Mouse (Mus musculus): ENCODE data around the gene Mpig6b. TPM values are rescaled to one million over a fixed set of nuclear protein-coding genes. Genes with fewer than 3 reads are reported as not detected.

Gene Mpig6b
- polyA plus RNA-seq, 1 experiment: 0.66 TPM

DNA sequence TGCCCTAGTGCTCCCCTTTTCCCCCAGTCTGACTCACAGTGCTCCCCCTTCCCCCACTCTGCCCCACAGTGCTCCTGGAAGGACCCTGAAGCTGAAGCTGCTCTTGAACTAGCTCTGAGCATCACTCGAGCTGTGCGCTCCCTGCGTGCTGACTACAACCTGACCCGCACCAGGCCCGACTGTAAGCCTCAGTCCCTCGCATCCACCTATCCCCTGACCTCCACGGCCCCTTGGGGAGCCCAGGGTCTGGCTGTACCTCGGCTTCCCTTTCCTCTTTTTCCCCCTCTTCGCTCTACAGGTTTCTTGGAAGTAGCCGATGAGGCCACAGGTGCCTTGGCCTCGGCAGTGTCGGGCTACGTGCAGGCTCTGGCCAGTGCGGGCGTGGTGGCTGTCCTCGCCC is 50.7 kb downstream of the Mpig6b start:
- Histone ChIP-seq H3K36me3 (ENCODE audit: control insufficient read depth, insufficient read depth, low read length) (no peaks in the 10 kb centered on the region; the same call in 1 of the 2 replicates), H3K4me1 (ENCODE audit: control insufficient read depth, insufficient read depth, low read length) (no peaks in the 10 kb centered on the region), H3K4me3 (ENCODE audit: insufficient read depth, low read depth, low read length) (no peak overlapping the region), H3K27me3 (replicated peaks; ENCODE audit: control insufficient read depth, insufficient read depth, low read length) (no peaks in the 10 kb centered on the region), H3K27ac (ENCODE audit: insufficient read depth, low read depth, low read length) (no peak overlapping the region)
- 92% methylated on average over 16 of the region's 16 CpGs for WGBS
- no peak for TF ChIP-seq POLR2A (IDR thresholded peaks at IDR 0.05; ENCODE audit: low read depth, low read length)
- TF ChIP-seq CTCF (conservative IDR thresholded peaks at IDR 0.05; ENCODE audit: insufficient read depth, insufficient read length, low read depth, low read length): no peak
- no peak for DNase-seq

DNA sequence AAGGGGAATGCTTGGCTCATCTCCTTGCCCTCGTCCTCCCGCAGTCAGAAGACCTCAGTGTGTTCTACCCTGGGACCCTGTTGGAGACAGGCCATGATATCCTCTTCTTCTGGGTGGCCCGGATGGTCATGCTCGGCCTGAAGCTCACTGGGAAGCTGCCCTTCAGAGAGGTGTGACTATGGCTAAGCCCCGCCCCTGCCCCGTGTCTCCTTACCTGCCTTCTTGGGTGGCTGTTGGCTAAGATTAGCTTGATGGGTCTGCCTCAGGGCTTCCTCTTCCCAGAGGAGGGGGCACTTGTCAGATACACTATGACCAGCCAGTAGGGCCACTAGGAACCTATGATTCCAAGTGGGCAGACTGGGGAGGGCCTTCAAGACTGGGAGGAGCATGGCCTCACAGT is 52.8 kb downstream of the Mpig6b start:
- TF ChIP-seq CTCF (conservative IDR thresholded peaks at IDR 0.05; ENCODE audit: insufficient read depth, insufficient read length, low read depth, low read length): no peak
- TF ChIP-seq POLR2A (IDR thresholded peaks at IDR 0.05; ENCODE audit: low read depth, low read length): no peak
- H3K4me1 ChIP-seq (ENCODE audit: control insufficient read depth, insufficient read depth, low read length): no peaks in the 10 kb centered on the region
- H3K4me3 ChIP-seq (ENCODE audit: insufficient read depth, low read depth, low read length): no peak overlapping the region
- H3K27ac ChIP-seq (ENCODE audit: insufficient read depth, low read depth, low read length): no peak overlapping the region
- H3K36me3 ChIP-seq (ENCODE audit: control insufficient read depth, insufficient read depth, low read length): no peaks in the 10 kb centered on the region; the same call in 1 of the 2 replicates
- no peaks in the 10 kb centered on the region for H3K27me3 ChIP-seq (replicated peaks; ENCODE audit: control insufficient read depth, insufficient read depth, low read length)
- DNase-seq: no peak
- WGBS: 77% methylated on average over 6 of the region's 6 CpGs

Other genes with a start within 250 kb of the Mpig6b start
- gene Stk19, start 229.2 kb downstream of the Mpig6b start, polyA plus RNA-seq (2012; rRNA removed): 35.7 and 36.7 TPM in 2 replicates
- 52.6 and 59.2 TPM in 2 replicates for gene Dxo, start 229.2 kb downstream of the Mpig6b start, polyA plus RNA-seq (2012; rRNA removed)
- 58.2 and 69.5 TPM in 2 replicates for gene Skiv2l, start 216.0 kb downstream of the Mpig6b start, polyA plus RNA-seq (2012; rRNA removed)
- 24.2 and 26.2 TPM in 2 replicates for gene Nelfe, start 215.8 kb downstream of the Mpig6b start, polyA plus RNA-seq (2012; rRNA removed)
- 191 and 199 TPM in 2 replicates for gene Cfb, start 203.7 kb downstream of the Mpig6b start, polyA plus RNA-seq (2012; rRNA removed)
- gene Zbtb12, start 186.7 kb downstream of the Mpig6b start, polyA plus RNA-seq (2012; rRNA removed): 9.4 and 10.8 TPM in 2 replicates
- 0.05 TPM in 1 of 2 replicates, not detected in the other for gene Gm20547, start 184.1 kb downstream of the Mpig6b start, polyA plus RNA-seq (2012; rRNA removed)
- 62.9 and 73.4 TPM in 2 replicates for gene C2, start 167.9 kb downstream of the Mpig6b start, polyA plus RNA-seq (2012; rRNA removed)
- gene Ehmt2, start 167.7 kb downstream of the Mpig6b start, polyA plus RNA-seq (2012; rRNA removed): 134 and 169 TPM in 2 replicates
- gene Slc44a4, start 151.7 kb downstream of the Mpig6b start, polyA plus RNA-seq (2012; rRNA removed): 73.5 and 88.1 TPM in 2 replicates
- 448 and 498 TPM in 2 replicates for gene Neu1, start 134.9 kb downstream of the Mpig6b start, polyA plus RNA-seq (2012; rRNA removed)
- 38.8 and 56.5 TPM in 2 replicates for gene Hspa1b, start 106.9 kb downstream of the Mpig6b start, polyA plus RNA-seq (2012; rRNA removed)
- gene Gm20481, start 96.3 kb downstream of the Mpig6b start, polyA plus RNA-seq (2012; rRNA removed): not detected in 2 replicates
- 23.4 and 31.5 TPM in 2 replicates for gene Hspa1a, start 94.0 kb downstream of the Mpig6b start, polyA plus RNA-seq (2012; rRNA removed)
- gene Hspa1l, start 93.5 kb downstream of the Mpig6b start, polyA plus RNA-seq (2012; rRNA removed): 0.33 and 0.58 TPM in 2 replicates
- 70.2 and 88.2 TPM in 2 replicates for gene Lsm2, start 84.3 kb downstream of the Mpig6b start, polyA plus RNA-seq (2012; rRNA removed)
- gene Vars, start 65.2 kb downstream of the Mpig6b start, polyA plus RNA-seq (2012; rRNA removed): 52.5 and 64.5 TPM in 2 replicates
- gene Vwa7, start 49.6 kb downstream of the Mpig6b start, polyA plus RNA-seq (2012; rRNA removed): 0.80 and 0.89 TPM in 2 replicates
- gene Sapcd1, start 38.2 kb downstream of the Mpig6b start, polyA plus RNA-seq (2012; rRNA removed): 0.69 and 0.77 TPM in 2 replicates
- 1.6 and 2.4 TPM in 2 replicates for gene Msh5, start 19.4 kb downstream of the Mpig6b start, polyA plus RNA-seq (2012; rRNA removed)
- gene Clic1, start 16.2 kb downstream of the Mpig6b start, polyA plus RNA-seq (2012; rRNA removed): 105 and 117 TPM in 2 replicates
- 37.7 and 41.0 TPM in 2 replicates for gene Ddah2, start 7.1 kb downstream of the Mpig6b start, polyA plus RNA-seq (2012; rRNA removed)
- gene Ly6g6c, start 796 bp downstream of the Mpig6b start, polyA plus RNA-seq (2012; rRNA removed): 0.13 and 0.16 TPM in 2 replicates
- 2.1 and 2.5 TPM in 2 replicates for gene Ly6g6e, start 10.7 kb upstream of the Mpig6b start, polyA plus RNA-seq (2012; rRNA removed)
- gene Ly6g6d, start 11.9 kb upstream of the Mpig6b start, polyA plus RNA-seq (2012; rRNA removed): 8.1 and 8.9 TPM in 2 replicates
- not detected in 2 replicates for gene Ly6g6f, start 19.4 kb upstream of the Mpig6b start, polyA plus RNA-seq (2012; rRNA removed)
- gene Abhd16a, start 23.1 kb upstream of the Mpig6b start, polyA plus RNA-seq (2012; rRNA removed): 156 and 217 TPM in 2 replicates
- not detected in 2 replicates for gene Ly6g5c, start 42.1 kb upstream of the Mpig6b start, polyA plus RNA-seq (2012; rRNA removed)
- 0.81 and 1.0 TPM in 2 replicates for gene Ly6g5b, start 49.2 kb upstream of the Mpig6b start, polyA plus RNA-seq (2012; rRNA removed)
- 15.1 and 15.5 TPM in 2 replicates for gene Gpank1, start 55.3 kb upstream of the Mpig6b start, polyA plus RNA-seq (2012; rRNA removed)
- gene Csnk2b, start 55.9 kb upstream of the Mpig6b start, polyA plus RNA-seq (2012; rRNA removed): 434 and 474 TPM in 2 replicates
- 10.7 and 12.9 TPM in 2 replicates for gene D17H6S53E, start 60.2 kb upstream of the Mpig6b start, polyA plus RNA-seq (2012; rRNA removed)
- gene Apom, start 65.9 kb upstream of the Mpig6b start, polyA plus RNA-seq (2012; rRNA removed): 138 and 157 TPM in 2 replicates
- gene Bag6, start 69.0 kb upstream of the Mpig6b start, polyA plus RNA-seq (2012; rRNA removed): 145 and 160 TPM in 2 replicates
- 237 and 272 TPM in 2 replicates for gene Prrc2a, start 98.7 kb upstream of the Mpig6b start, polyA plus RNA-seq (2012; rRNA removed)
- gene Aif1, start 109.9 kb upstream of the Mpig6b start, polyA plus RNA-seq (2012; rRNA removed): 0.65 and 2.6 TPM in 2 replicates
- gene Lst1, start 122.3 kb upstream of the Mpig6b start, polyA plus RNA-seq (2012; rRNA removed): 9.4 and 17.7 TPM in 2 replicates
- gene Ltb, start 128.3 kb upstream of the Mpig6b start, polyA plus RNA-seq (2012; rRNA removed): 2.5 and 20.9 TPM in 2 replicates
- 0.64 and 0.94 TPM in 2 replicates for gene Tnf, start 135.8 kb upstream of the Mpig6b start, polyA plus RNA-seq (2012; rRNA removed)
- 0.08 and 1.1 TPM in 2 replicates for gene Lta, start 139.2 kb upstream of the Mpig6b start, polyA plus RNA-seq (2012; rRNA removed)
- gene Gm16181, start 154.7 kb upstream of the Mpig6b start, polyA plus RNA-seq (2012; rRNA removed): not detected in 2 replicates
- gene Atp6v1g2, start 167.5 kb upstream of the Mpig6b start, polyA plus RNA-seq (2012; rRNA removed): 6.6 and 6.7 TPM in 2 replicates
- gene Nfkbil1, start 169.6 kb upstream of the Mpig6b start, polyA plus RNA-seq (2012; rRNA removed): 11.5 and 11.7 TPM in 2 replicates
- gene Ddx39b, start 175.6 kb upstream of the Mpig6b start, polyA plus RNA-seq (2012; rRNA removed): 203 and 206 TPM in 2 replicates
- 340 and 351 TPM in 2 replicates for gene H2-D1, start 196.5 kb upstream of the Mpig6b start, polyA plus RNA-seq (2012; rRNA removed)